Mouse (Mus musculus) bone marrow macrophage, adult 2 months (primary cell): ENCODE data around the gene Rxfp4.

ENCODE experiments used
- CTCF ChIP-seq: IDR thresholded peaks from 2 replicates; pipeline ENCODE4 v1.5.1; 2012; ENCODE audit warnings: low read depth, mild to moderate bottlenecking, low read length, moderate library complexity
- POLR2A ChIP-seq: IDR thresholded peaks from 2 replicates; pipeline ENCODE4 v1.6.1; 2012; ENCODE audit warnings: mild to moderate bottlenecking, low read depth, low read length, borderline replicate concordance

DNA sequence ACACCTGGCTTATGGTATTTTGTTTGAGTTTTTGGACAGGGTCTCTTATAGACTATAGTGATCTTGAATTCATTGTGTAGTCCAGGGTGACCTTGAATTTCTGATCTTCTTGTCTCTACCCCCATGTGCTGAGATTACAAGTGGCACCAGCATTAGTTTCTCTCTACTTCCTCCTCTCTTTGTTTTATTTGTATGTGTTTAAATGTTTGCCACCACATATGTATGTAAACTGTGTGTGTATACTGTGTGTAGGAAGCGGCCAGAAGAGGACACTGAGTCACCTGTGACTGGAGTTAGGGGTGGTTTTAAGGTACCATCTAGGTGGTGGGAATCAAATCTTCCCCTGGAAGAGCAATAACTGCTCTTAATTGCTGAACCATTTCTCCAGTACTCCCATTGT is 45.1 kb upstream of the Rxfp4 start:
- TF ChIP-seq CTCF: no peak
- TF ChIP-seq POLR2A: no peak
